Mouse (Mus musculus) brain, embryonic 14.5 days (tissue): ENCODE measurements around the gene Drg1. TPM values are rescaled to one million over a fixed set of nuclear protein-coding genes. Genes with fewer than 3 reads are reported as not detected.

Source experiments
- DNase-seq: peaks from one replicate; pipeline ENCODE4 v3.0.0-alpha.2; 2011; ENCODE audit warnings: low read depth
- CTCF ChIP-seq: fragments of 200-500 bp; IDR thresholded peaks from 2 replicates; pipeline ENCODE4 v1.5.1; 2012; ENCODE audit warnings: inconsistent platforms, mild to moderate bottlenecking, moderate library complexity, borderline replicate concordance; ENCODE audit not compliant: insufficient read depth, insufficient read length; ENCODE audit errors: extremely low read depth
- POLR2A ChIP-seq: fragments of 200-500 bp; IDR thresholded peaks from 2 replicates; pipeline ENCODE4 v1.6.1; 2012; ENCODE audit warnings: mild to moderate bottlenecking, inconsistent platforms, borderline replicate concordance; ENCODE audit not compliant: poor library complexity, insufficient read depth, insufficient read length, severe bottlenecking; ENCODE audit errors: extremely low read depth
- polyA plus RNA-seq: library from polyadenylated mRNA; depleted of rRNA; stranded (reverse); fragments of >200 nt; gene quantifications from 2 replicates; pipeline ENCODE4 v1.2.3, GENCODE M21; 2012

Drg1 gene
- polyA plus RNA-seq, 1 experiment, result 96.3 TPM

DNA sequence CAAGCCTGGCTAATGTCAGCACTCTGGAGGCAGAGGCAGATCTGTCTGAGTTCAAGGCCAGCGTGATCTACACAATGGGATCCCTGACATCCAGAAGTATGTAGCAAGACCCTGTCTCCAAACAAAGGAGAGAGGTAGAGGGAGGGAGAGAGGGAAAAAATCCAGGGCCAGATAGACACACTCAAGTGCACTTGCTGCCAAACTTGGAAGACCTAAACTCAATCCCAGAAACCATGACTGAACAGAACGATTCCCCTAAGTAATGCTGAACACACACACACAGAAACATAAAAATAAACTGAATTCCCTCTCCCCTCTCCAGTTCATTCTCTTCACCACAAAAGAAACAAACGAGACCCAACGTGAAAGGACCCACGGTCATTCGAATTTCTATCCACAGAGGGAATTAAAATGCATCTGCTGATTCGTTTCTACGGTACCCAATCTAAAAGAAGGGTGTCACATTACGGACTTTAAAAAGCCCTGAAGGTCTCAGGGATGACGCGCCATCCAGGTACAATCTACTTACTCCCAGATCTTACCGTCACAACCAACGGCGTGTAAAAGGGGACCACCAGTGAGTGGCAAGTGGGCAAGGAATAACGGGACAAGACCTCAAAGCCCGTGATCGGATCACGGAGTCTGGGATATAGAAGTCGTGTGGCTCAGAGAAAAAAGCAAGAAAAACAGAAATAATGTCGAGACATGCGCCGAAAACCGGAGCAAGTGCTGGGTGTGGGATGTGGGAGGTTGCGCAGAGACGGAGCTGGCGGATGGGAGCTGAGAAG, 730 bp downstream of the Drg1 start:
- peak; percentile 56 for DNase-seq
- no peak for TF ChIP-seq POLR2A
- TF ChIP-seq CTCF, result no peak

DNA sequence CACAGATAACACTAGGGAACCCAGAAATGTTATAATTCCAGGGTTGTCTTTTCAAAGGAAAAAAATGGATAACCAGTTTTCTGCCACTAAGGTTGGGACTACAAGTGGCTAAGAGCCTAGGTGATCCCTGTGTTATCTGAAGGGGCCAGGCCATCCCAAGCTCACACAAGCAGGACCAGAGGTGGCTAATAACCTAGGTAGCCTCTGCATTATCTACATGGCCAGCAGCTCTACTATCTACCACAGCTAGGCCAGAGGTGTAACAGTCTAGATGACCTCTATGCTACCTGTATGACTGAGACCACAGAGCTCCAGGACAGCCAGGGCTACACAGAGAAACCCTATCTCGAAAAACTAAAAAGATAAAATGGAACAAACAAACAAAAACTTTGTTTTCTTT, 6.7 kb downstream of the Drg1 start:
- TF ChIP-seq CTCF, result no peak
- no peak for TF ChIP-seq POLR2A
- DNase-seq, result no peak

DNA sequence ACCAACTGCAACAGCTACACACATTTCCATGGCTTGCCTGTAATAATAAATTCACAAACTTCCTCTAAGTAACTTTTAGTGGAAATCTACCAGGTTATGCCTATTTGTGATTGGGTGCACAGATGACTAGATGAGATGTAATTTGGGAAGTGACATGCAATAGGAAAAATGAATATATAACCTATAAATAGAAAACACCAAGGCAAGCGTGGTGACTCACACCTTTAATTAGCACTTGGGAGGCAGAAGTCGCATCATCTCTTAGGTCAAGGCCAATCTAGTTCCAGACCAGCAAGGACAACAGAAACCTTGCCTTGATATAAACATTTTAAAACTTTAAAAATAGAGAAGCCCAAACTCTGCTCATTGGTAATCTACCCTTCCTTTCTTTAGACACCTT, 18.8 kb downstream of the Drg1 start:
- DNase-seq, result no peak
- TF ChIP-seq CTCF (no peak), POLR2A (no peak)

DNA sequence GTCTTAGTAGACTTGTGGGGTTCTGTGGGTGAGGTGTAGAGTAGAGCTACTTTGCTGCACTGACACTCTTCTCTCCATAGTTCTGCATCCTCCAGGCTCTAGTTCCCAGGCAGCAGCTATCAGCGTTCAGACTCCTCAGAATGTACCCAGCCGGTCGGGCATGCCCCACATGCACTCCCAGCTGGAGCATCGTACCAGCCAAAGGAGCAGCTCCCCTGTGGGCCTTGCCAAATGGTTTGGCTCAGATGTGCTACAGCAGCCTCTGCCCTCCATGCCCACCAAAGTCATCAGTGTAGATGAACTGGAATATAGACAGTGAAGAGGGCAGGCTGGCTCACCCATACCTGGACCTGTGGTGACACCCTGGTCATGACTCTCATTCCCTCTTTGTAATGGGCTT, 22.4 kb downstream of the Drg1 start:
- DNase-seq, result no peak
- no peak for TF ChIP-seq CTCF
- TF ChIP-seq POLR2A, result no peak

DNA sequence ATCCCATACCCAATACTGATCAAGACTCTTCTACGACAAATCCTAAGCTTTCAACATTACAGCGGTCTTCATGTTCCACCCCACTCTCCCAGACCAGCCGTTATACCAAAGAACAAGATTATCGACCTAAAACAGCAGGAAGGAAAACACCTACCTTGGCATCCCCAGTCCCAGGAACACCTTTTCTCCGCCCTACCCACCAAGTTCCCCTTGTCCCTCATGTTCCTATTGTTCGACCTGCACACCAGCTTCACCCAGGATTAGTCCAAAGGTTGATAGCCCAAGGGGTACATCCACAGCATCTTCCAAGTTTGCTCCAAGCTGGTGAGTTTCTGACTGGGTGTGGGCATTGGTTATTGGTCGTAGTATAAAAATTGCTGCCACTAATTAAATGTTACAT, 23.8 kb downstream of the Drg1 start:
- DNase-seq, result no peak
- TF ChIP-seq POLR2A (no peak), CTCF (no peak)

DNA sequence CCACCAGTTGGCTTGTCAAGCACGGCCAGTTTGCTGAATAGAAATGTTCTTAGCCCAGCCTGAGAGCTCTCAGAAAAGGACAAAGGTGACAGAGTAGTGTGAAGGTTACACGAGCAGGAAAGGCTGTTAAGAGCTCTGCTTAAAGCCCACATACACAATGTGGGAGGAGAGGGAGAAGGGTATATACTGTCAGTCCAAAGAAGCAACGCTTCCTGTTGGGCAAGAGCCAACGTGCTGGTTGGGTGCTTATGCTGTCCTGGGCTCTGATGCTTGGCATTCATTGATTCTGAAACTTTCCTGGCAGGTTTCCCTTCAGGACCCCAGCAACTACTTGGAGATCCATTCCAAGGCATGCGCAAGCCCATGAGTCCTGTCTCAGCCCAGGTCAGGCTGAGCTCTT, 30.9 kb downstream of the Drg1 start:
- DNase-seq, result peak; percentile 2
- no peak for TF ChIP-seq CTCF
- no peak for TF ChIP-seq POLR2A

DNA sequence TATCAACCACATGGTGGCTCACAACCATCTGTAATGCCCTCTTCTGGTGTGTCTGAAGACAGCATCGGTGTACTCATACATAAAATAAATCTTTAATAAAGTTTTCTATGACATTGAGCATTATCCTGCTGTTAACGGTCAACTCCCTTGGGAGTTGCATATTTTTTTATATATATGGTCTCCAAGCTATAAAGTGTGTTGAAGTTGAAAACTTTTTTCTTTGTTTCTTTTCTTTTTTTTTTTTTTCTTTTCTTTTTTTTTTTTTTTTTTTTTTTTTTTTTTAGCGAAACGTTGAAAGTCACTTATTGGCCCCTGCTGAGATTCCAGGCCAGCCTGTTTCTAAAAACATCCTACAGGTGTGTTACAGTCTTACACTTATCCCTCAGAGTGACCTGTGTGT, 32.5 kb downstream of the Drg1 start:
- DNase-seq, result no peak
- no peak for TF ChIP-seq POLR2A
- TF ChIP-seq CTCF, result no peak

DNA sequence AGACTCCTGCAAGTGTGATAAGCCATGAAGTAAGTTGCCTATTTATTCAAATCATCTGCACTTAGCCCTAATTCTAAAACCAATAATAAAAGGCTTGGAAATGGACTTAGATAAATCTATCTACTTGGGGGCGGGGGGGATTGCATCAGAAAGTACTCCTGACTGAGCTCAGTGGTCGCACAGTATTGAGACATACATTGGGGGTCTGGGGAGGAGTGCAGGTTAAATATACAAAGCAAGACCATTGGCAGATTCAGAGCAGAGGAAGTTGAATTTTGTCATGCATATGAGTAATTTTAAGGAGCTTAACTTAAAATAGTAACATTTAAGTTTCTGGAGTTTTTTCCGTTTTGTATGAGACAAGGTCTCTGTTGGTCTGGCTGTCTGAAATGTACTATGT, 34.0 kb downstream of the Drg1 start:
- TF ChIP-seq CTCF, result no peak
- no peak for TF ChIP-seq POLR2A
- DNase-seq, result no peak

DNA sequence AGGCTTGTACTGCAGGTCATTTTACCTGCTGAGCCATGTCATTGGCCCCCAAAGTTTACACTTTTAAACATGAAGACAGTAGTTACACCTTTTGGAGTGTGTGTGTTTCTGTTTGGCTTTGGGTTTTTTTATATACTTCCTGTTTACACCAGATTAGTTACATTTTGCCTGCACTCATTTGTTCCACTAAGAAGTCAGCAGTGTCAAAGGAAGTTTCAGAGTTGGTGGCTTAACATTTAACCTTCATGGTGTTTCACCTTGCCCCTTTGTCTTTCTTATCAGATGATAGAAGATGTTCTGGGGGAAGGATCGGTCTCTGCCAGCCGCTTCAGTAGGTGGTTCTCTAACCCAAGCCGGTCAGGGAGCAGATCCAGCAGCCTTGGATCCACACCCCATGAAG, 39.1 kb downstream of the Drg1 start:
- TF ChIP-seq CTCF (no peak), POLR2A (no peak)
- DNase-seq, result no peak

DNA sequence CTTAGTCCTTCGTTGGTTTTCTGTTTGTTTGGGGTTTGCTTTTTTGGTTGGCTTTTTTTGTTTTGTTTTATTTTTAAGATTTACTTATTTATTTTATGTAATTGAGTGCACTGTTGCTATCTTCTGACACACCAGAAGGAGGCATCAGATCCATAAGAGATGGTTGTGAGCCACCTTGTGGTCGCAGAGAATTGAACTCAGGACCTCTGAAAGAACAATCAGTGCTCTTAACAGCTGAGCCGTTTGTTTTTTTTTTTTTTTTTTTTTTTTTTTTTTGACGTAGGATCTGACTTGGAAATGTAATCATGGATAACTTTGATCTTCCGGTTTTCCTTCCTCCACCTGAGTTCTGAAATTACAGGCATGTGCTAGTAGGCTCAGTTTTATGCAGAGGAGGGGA, 43.1 kb downstream of the Drg1 start:
- no peak for DNase-seq
- TF ChIP-seq CTCF, result no peak

DNA sequence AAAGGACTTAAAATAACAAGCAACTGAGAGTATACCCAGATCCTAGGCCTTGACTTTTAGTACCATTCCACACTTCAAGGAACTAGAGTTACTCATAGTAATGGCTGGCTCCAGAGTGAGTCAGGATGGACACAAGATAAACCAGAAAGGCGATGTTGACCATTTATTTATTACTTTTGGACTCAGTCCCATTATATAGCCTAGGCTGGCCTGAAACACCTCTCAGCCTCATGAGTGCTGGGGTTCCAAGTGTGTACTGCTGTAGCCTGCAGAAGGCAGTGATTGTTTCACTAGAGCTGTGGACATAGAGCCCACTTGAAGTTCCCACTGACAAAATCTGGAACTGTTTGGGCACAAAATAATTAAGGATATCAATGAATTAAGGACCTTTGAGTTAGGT, 53.7 kb downstream of the Drg1 start:
- TF ChIP-seq CTCF (no peak), POLR2A (no peak)
- DNase-seq, result no peak

DNA sequence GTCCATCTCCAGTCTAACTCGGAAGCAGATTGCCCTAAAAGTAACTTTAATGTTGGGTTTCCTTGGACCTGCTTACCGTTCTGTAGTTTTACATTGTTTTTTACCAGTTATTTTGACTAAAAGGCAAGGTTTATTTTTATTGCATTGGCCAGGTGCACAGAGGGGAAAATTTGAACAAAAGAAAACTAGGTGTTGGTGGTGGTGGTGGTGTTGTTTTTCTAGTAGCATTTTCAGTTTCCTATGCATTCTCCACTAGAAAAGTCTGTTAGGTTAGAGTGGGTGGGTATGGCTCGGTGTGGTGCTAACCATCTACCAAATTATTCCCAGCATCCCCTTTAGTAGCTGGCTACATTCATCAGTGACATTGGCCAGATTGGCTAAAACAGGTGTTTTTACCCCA, 59.4 kb downstream of the Drg1 start:
- no peak for DNase-seq
- no peak for TF ChIP-seq CTCF
- no peak for TF ChIP-seq POLR2A
